Mouse (Mus musculus): ENCODE data around the gene C1qb.

GRCm38 (mm10) chr4:136832559-136833232 is 53.3 kb downstream of the C1qb start:
- no peak for TF ChIP-seq CTCF (IDR thresholded peaks at IDR 0.05; ENCODE audit: insufficient read depth, low read length)
- TF ChIP-seq POLR2A (IDR thresholded peaks at IDR 0.05; ENCODE audit: borderline replicate concordance, extremely low read depth, low read depth, low read length): no peak

Data from lung, adult 2 months (tissue).